In genomic region chr7:45094121-45094520, GRCm38 (mm10) we compare ENCODE assay signal across 15 mouse cellular contexts. TPM values are rescaled to one million over a fixed set of nuclear protein-coding genes. Genes with fewer than 3 reads are reported as not detected.
DNase-seq lines count a peak whose midpoint lies in the region; ATAC-seq lines count a peak whose summit lies in the region.
"Had no signal": no experiment of that assay in that cellular context is flagged by ENCODE, and none has a peak within 500 bp of the region (broad histone marks: within the 10 kb centered on the region; RNA-seq: fewer than 3 reads in every experiment).

No protein-coding gene starts in this region.

- no peaks in the 10 kb centered on the region for H3K27me3 ChIP-seq in heart, embryonic 12.5 days (replicated peaks)
- no peaks in the 10 kb centered on the region for H3K27me3 ChIP-seq in lung, embryonic 16.5 days (ENCODE audit: control insufficient read depth, insufficient read depth, low read depth, low read length)
- H3K27me3 ChIP-seq in embryonic facial prominence, embryonic 15.5 days, result no peaks in the 10 kb centered on the region
- H3K27me3 ChIP-seq: neural tube, embryonic 13.5 days had no signal

- H3K9ac ChIP-seq in heart, embryonic 12.5 days, result no peak overlapping the region
- 0 out of 2 replicates have a peak overlapping the region, but pooled peaks have one; percentile 3 for H3K9ac ChIP-seq in lung, embryonic 16.5 days (ENCODE audit: low read length)
- no peak overlapping the region for H3K9ac ChIP-seq in embryonic facial prominence, embryonic 15.5 days
- H3K9ac ChIP-seq: hindbrain, embryonic 14.5 days; liver, embryonic 14.5 days; neural tube, embryonic 13.5 days had no signal

- no peak for ATAC-seq in heart, embryonic 12.5 days (ENCODE audit: insufficient number of reproducible peaks, low FRiP score)
- ATAC-seq in lung, embryonic 16.5 days (ENCODE audit: low read depth), result no peak
- no peak for ATAC-seq in embryonic facial prominence, embryonic 15.5 days (ENCODE audit: insufficient number of reproducible peaks, low FRiP score, low TSS enrichment, low read depth)
- ATAC-seq: intestine, postnatal 0 days; midbrain, embryonic 16.5 days had no signal

- H3K4me3 ChIP-seq in heart, embryonic 12.5 days, result no peak overlapping the region
- no peak overlapping the region for H3K4me3 ChIP-seq in lung, embryonic 16.5 days (ENCODE audit: low read length)
- no peak overlapping the region for H3K4me3 ChIP-seq in embryonic facial prominence, embryonic 15.5 days (replicated peaks)
- H3K4me3 ChIP-seq: neural tube, embryonic 13.5 days had no signal

- peaks cover 31% of the 10 kb centered on the region for H3K4me1 ChIP-seq in heart, embryonic 12.5 days (replicated peaks)
- H3K4me1 ChIP-seq in lung, embryonic 16.5 days (replicated peaks; ENCODE audit: control insufficient read depth, insufficient read depth, low read length), result peaks cover 20% of the 10 kb centered on the region
- H3K4me1 ChIP-seq in embryonic facial prominence, embryonic 15.5 days, result peaks cover 23% of the 10 kb centered on the region

- H3K4me2 ChIP-seq in heart, embryonic 12.5 days, result no peak overlapping the region
- H3K4me2 ChIP-seq in lung, embryonic 16.5 days (ENCODE audit: low read depth, low read length), result no peak overlapping the region
- H3K4me2 ChIP-seq in embryonic facial prominence, embryonic 15.5 days (replicated peaks), result no peak overlapping the region
- H3K4me2 ChIP-seq: hindbrain, embryonic 14.5 days; neural tube, embryonic 13.5 days had no signal

- H3K9me3 ChIP-seq in heart, embryonic 12.5 days (replicated peaks), result no peaks in the 10 kb centered on the region
- no peaks in the 10 kb centered on the region for H3K9me3 ChIP-seq in lung, embryonic 16.5 days (ENCODE audit: control insufficient read depth, low read length)
- H3K9me3 ChIP-seq in embryonic facial prominence, embryonic 15.5 days (replicated peaks), result no peaks in the 10 kb centered on the region
- H3K9me3 ChIP-seq: neural tube, embryonic 13.5 days had no signal

- H3K36me3 ChIP-seq in heart, embryonic 12.5 days, result peaks cover 7% of the 10 kb centered on the region; the same call in 1 of the 2 replicates
- peaks cover 6% of the 10 kb centered on the region; the same call in 1 of the 2 replicates for H3K36me3 ChIP-seq in lung, embryonic 16.5 days (ENCODE audit: control insufficient read depth, insufficient read depth, low read length)
- peaks cover 12% of the 10 kb centered on the region; the same call in 1 of the 2 replicates for H3K36me3 ChIP-seq in embryonic facial prominence, embryonic 15.5 days
- H3K36me3 ChIP-seq: neural tube, embryonic 13.5 days had no signal

- peak overlapping the region; percentile 29; the same call in 1 of the 2 replicates for H3K27ac ChIP-seq in heart, embryonic 12.5 days (ENCODE audit: poor library complexity, severe bottlenecking)
- H3K27ac ChIP-seq in lung, embryonic 16.5 days (ENCODE audit: low read length), result no peak overlapping the region
- H3K27ac ChIP-seq in embryonic facial prominence, embryonic 15.5 days (replicated peaks), result peak overlapping the region; percentile 90
- H3K27ac ChIP-seq: hindbrain, embryonic 14.5 days; liver, embryonic 14.5 days; neural tube, embryonic 13.5 days had no signal

- no peak for DNase-seq in heart, adult 18-20 months
- DNase-seq in lung, postnatal 14 days, result no peak
- DNase-seq in layer of hippocampus, postnatal 25 days (ENCODE audit: extremely low spot score in 1 of 2, low spot score in 1 of 2), result no peak
- no peak for DNase-seq in spleen, postnatal 4 days (ENCODE audit: low spot score in 2 of 2)
- DNase-seq: adrenal gland, postnatal 25 days; cerebellum, postnatal 25 days; lung, postnatal 4 days had no signal

- WGBS in heart, embryonic 12.5 days, result 58% methylated on average over 7 of the region's 7 CpGs
- 28% methylated on average over 7 of the region's 7 CpGs for WGBS in lung, embryonic 16.5 days
- WGBS in embryonic facial prominence, embryonic 15.5 days, result 28% methylated on average over 7 of the region's 7 CpGs

RNA-seq across cellular contexts. Expression of gene Rcn3, which starts 2.1 kb away (rescaled TPM):
- 290 and 291 TPM in 2 replicates for polyA plus RNA-seq in heart, embryonic 12.5 days (2016; fragmentation: Nextera tagmentation; extraction: Ambion mirVana)
- 10 to 100 TPM; 20.0 to 20.7 TPM for total RNA-seq in heart, adult 18-20 months (2021)
- 308 and 326 TPM in 2 replicates for polyA plus RNA-seq in lung, embryonic 16.5 days (2015; fragmentation: Nextera tagmentation; extraction: Ambion mirVana)
- 520 and 531 TPM in 2 replicates for polyA plus RNA-seq in embryonic facial prominence, embryonic 15.5 days (2015; fragmentation: Nextera tagmentation; extraction: Ambion mirVana)
- 1 to 10 TPM; 9.6 to 9.7 TPM for total RNA-seq in layer of hippocampus, postnatal 25 days (2021)

RNA-seq across cellular contexts. Expression of gene Fcgrt, which starts 9.5 kb away (rescaled TPM):
- 28.1 and 28.3 TPM in 2 replicates for polyA plus RNA-seq in heart, embryonic 12.5 days (2016; fragmentation: Nextera tagmentation; extraction: Ambion mirVana)
- 10 to 100 TPM; 60.3 to 66.8 TPM for total RNA-seq in heart, adult 18-20 months (2021)
- 93.7 and 97.1 TPM in 2 replicates for polyA plus RNA-seq in lung, embryonic 16.5 days (2015; fragmentation: Nextera tagmentation; extraction: Ambion mirVana)
- 126 and 135 TPM in 2 replicates for polyA plus RNA-seq in embryonic facial prominence, embryonic 15.5 days (2015; fragmentation: Nextera tagmentation; extraction: Ambion mirVana)
- 10 to 100 TPM; 18.1 to 21.0 TPM for total RNA-seq in layer of hippocampus, postnatal 25 days (2021)

RNA-seq across cellular contexts. Expression of gene Rps11, which starts 30.1 kb away (rescaled TPM):
- 1,003 and 1,022 TPM in 2 replicates for polyA plus RNA-seq in heart, embryonic 12.5 days (2016; fragmentation: Nextera tagmentation; extraction: Ambion mirVana)
- 100 to 1,000 TPM; 512 to 646 TPM for total RNA-seq in heart, adult 18-20 months (2021)
- polyA plus RNA-seq in lung, embryonic 16.5 days (2015; fragmentation: Nextera tagmentation; extraction: Ambion mirVana), result 1,430 and 1,443 TPM in 2 replicates
- 1,509 and 1,523 TPM in 2 replicates for polyA plus RNA-seq in embryonic facial prominence, embryonic 15.5 days (2015; fragmentation: Nextera tagmentation; extraction: Ambion mirVana)
- total RNA-seq in layer of hippocampus, postnatal 25 days (2021), result 100 to 1,000 TPM; 418 to 465 TPM

RNA-seq across cellular contexts. Expression of gene Prrg2, which starts 31.6 kb away (rescaled TPM):
- 13.6 and 14.0 TPM in 2 replicates for polyA plus RNA-seq in heart, embryonic 12.5 days (2016; fragmentation: Nextera tagmentation; extraction: Ambion mirVana)
- total RNA-seq in heart, adult 18-20 months (2021), result 1 to 10 TPM; 7.8 TPM
- polyA plus RNA-seq in lung, embryonic 16.5 days (2015; fragmentation: Nextera tagmentation; extraction: Ambion mirVana), result 28.7 and 31.9 TPM in 2 replicates
- 26.0 and 26.9 TPM in 2 replicates for polyA plus RNA-seq in embryonic facial prominence, embryonic 15.5 days (2015; fragmentation: Nextera tagmentation; extraction: Ambion mirVana)
- total RNA-seq in layer of hippocampus, postnatal 25 days (2021), result 1 to 10 TPM; 5.6 to 6.6 TPM

RNA-seq across cellular contexts. Expression of gene Nosip, which starts 31.9 kb away (rescaled TPM):
- polyA plus RNA-seq in heart, embryonic 12.5 days (2016; fragmentation: Nextera tagmentation; extraction: Ambion mirVana), result 43.3 and 45.7 TPM in 2 replicates
- total RNA-seq in heart, adult 18-20 months (2021), result 10 to 100 TPM; 29.6 to 35.2 TPM
- polyA plus RNA-seq in lung, embryonic 16.5 days (2015; fragmentation: Nextera tagmentation; extraction: Ambion mirVana), result 72.5 and 77.8 TPM in 2 replicates
- 68.5 and 73.6 TPM in 2 replicates for polyA plus RNA-seq in embryonic facial prominence, embryonic 15.5 days (2015; fragmentation: Nextera tagmentation; extraction: Ambion mirVana)
- 10 to 100 TPM; 49.8 to 59.4 TPM for total RNA-seq in layer of hippocampus, postnatal 25 days (2021)
